Mouse (Mus musculus): ENCODE results near the gene Mal. TPM values are rescaled to one million over a fixed set of nuclear protein-coding genes. Genes with fewer than 3 reads are reported as not detected.

Gene Mal
- polyA plus RNA-seq (2015; fragmentation: Nextera tagmentation; extraction: Ambion mirVana), result 1.3 and 2.0 TPM in 2 replicates

DNA sequence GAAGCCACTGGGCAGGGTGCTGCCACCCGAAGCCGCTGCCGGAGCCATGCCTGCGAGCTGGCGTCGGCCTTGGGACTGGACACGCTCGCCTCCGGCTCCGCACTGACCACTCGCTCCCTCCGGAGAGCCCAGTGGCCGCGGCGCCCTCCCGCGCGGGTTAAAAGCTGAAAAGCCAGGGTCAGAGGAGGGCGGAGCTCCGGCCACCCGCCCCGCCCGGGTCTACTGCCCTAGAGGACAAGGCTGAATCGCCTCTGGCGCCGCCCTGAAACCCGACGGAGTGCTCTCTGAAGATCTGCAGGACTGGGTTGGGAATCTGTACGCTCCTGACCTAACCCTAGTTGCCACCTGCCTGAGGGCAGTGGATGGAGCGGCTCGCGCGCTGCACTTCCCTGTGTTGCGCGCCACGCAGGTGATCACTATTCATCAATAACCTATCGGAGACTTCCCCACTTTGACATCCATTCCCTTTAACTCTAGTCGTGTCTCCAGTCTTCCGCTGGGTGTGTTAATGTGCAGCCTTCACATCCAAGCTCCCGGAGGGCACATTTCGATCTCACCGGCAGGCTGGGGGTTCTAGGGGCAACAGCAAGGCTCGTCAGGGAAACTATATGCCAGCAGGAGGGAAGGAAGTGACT lies at the start of gene Mal:
Gene Mal (minus strand): TSS at position 610 of the 635 bp plus-strand sequence.
- no peak within 1 kb of the TSS for H3K27ac ChIP-seq (ENCODE audit: low read length)
- no peaks in the 10 kb centered on the region for H3K9me3 ChIP-seq (replicated peaks; ENCODE audit: control insufficient read depth, low read length, poor library complexity, severe bottlenecking)
- peak within 1 kb of the TSS; percentile 48 for H3K4me3 ChIP-seq (ENCODE audit: low read depth, low read length)
- ATAC-seq, result no peak
- peaks cover 8% of the 10 kb centered on the region for H3K4me1 ChIP-seq (ENCODE audit: control insufficient read depth, insufficient read depth, low read length)
- WGBS, result under 1% methylated on average over 40 of the region's 43 CpGs
- peaks cover 42% of the 10 kb centered on the region for H3K27me3 ChIP-seq (ENCODE audit: control insufficient read depth, insufficient read depth, low read depth, low read length)
- peak within 1 kb of the TSS; percentile 93 for H3K4me2 ChIP-seq (ENCODE audit: low read length)
- H3K9ac ChIP-seq (ENCODE audit: low read depth, low read length), result peak within 1 kb of the TSS; percentile 65
- no peaks in the 10 kb centered on the region for H3K36me3 ChIP-seq (ENCODE audit: control insufficient read depth, insufficient read depth, low read length)

DNA sequence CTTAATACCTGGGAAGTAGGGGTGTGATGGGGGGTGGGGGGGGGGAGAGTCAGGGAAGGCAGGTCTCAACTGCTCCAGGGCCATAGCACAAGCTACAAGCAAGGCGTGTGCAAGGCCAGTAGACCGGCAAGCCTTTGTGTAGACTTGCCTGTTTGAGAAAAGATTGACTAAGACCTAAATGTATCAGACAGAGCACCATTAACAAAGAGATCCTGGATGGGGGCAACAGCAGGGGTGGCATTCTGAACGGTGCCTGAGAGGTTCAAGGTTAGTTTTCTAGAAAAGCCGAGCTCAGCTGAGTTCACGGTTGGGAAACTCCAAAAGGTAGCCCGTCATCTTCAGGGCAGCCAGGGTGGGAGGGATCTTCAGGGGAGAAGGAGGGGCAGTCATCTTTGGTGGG lies 48.8 kb upstream of the Mal start:
- H3K27me3 ChIP-seq (ENCODE audit: control insufficient read depth, insufficient read depth, low read depth, low read length), result no peaks in the 10 kb centered on the region
- WGBS, result 64% methylated on average over 6 of the region's 6 CpGs

DNA sequence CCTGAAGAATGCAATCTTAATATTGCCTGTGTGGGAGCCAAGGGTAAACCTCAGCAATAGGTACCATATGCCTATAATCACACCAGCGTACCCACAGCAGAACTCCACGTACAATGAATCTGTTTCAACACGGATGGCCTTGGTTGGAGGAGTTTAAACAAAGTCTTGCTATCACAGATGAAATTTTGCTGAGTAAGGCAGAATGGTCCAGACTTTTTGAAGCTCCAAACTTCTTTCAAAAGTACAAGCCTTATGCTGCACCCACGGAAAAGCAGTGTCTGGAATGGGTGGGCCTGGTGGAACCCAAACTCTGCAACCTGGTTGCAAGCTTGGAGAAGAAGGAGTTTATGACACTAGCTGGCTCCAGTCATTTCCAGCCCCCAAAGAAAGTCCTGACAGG lies 32.7 kb upstream of the Mal start:
- no peak for ATAC-seq
- WGBS, result 84% methylated on average over 4 of the region's 4 CpGs

More for the DNA sequence above, 48.8 kb upstream of the Mal start:
- Histone ChIP-seq H3K9ac (ENCODE audit: low read depth, low read length) (no peak overlapping the region), H3K27ac (ENCODE audit: low read length) (no peak overlapping the region), H3K4me2 (ENCODE audit: low read length) (no peak overlapping the region), H3K4me1 (ENCODE audit: control insufficient read depth, insufficient read depth, low read length) (no peaks in the 10 kb centered on the region), H3K9me3 (replicated peaks; ENCODE audit: control insufficient read depth, low read length, poor library complexity, severe bottlenecking) (no peaks in the 10 kb centered on the region), H3K4me3 (ENCODE audit: low read depth, low read length) (no peak overlapping the region), H3K36me3 (ENCODE audit: control insufficient read depth, insufficient read depth, low read length) (no peaks in the 10 kb centered on the region)
- ATAC-seq, result no peak

DNA sequence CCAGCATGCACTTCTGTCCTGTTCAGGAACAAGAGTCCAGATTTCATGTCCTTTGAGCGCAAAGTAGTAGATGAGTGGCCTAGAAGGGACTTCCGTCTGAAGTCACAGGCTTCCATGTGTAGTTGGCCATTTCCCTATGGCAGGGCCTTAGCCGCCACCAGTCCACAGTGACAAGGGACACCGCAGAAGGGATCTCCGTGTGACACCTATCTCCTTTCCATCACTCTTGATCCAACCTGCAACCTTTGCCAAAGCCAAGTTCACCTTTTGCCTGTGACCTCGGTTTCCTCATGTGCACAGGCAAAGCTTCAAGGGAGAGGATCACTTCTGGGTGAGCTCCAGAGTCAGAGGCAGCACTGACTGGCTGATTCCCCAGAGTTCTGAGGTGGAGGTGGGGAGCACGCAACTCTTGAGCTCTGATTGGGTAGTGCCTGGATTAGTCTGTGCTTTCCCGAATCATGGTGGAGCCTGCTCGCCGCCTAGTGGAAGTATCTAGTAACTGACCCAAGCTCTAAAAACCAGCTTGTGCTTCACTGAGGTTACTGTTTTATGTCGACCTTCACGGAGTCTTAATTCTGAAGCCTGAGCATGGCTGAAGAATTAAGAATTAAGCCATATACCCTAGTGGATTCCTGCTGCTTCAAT lies 27.3 kb upstream of the Mal start:
- Histone ChIP-seq H3K9me3 (replicated peaks; ENCODE audit: control insufficient read depth, low read length, poor library complexity, severe bottlenecking) (no peaks in the 10 kb centered on the region), H3K27ac (ENCODE audit: low read length) (no peak overlapping the region), H3K9ac (ENCODE audit: low read depth, low read length) (no peak overlapping the region), H3K4me2 (ENCODE audit: low read length) (no peak overlapping the region), H3K4me1 (ENCODE audit: control insufficient read depth, insufficient read depth, low read length) (no peaks in the 10 kb centered on the region; the same call in 1 of the 2 replicates), H3K27me3 (ENCODE audit: control insufficient read depth, insufficient read depth, low read depth, low read length) (no peaks in the 10 kb centered on the region), H3K36me3 (ENCODE audit: control insufficient read depth, insufficient read depth, low read length) (no peaks in the 10 kb centered on the region), H3K4me3 (ENCODE audit: low read depth, low read length) (no peak overlapping the region)
- ATAC-seq, result peak; percentile 82
- WGBS, result 38% methylated on average over 12 of the region's 12 CpGs

More for the DNA sequence above, 32.7 kb upstream of the Mal start:
- H3K4me2 ChIP-seq (ENCODE audit: low read length), result no peak overlapping the region
- H3K9me3 ChIP-seq (replicated peaks; ENCODE audit: control insufficient read depth, low read length, poor library complexity, severe bottlenecking), result no peaks in the 10 kb centered on the region
- no peak overlapping the region for H3K9ac ChIP-seq (ENCODE audit: low read depth, low read length)
- H3K36me3 ChIP-seq (ENCODE audit: control insufficient read depth, insufficient read depth, low read length), result no peaks in the 10 kb centered on the region
- no peak overlapping the region for H3K27ac ChIP-seq (ENCODE audit: low read length)
- no peak overlapping the region for H3K4me3 ChIP-seq (ENCODE audit: low read depth, low read length)
- no peaks in the 10 kb centered on the region for H3K4me1 ChIP-seq (ENCODE audit: control insufficient read depth, insufficient read depth, low read length)
- H3K27me3 ChIP-seq (ENCODE audit: control insufficient read depth, insufficient read depth, low read depth, low read length), result no peaks in the 10 kb centered on the region

DNA sequence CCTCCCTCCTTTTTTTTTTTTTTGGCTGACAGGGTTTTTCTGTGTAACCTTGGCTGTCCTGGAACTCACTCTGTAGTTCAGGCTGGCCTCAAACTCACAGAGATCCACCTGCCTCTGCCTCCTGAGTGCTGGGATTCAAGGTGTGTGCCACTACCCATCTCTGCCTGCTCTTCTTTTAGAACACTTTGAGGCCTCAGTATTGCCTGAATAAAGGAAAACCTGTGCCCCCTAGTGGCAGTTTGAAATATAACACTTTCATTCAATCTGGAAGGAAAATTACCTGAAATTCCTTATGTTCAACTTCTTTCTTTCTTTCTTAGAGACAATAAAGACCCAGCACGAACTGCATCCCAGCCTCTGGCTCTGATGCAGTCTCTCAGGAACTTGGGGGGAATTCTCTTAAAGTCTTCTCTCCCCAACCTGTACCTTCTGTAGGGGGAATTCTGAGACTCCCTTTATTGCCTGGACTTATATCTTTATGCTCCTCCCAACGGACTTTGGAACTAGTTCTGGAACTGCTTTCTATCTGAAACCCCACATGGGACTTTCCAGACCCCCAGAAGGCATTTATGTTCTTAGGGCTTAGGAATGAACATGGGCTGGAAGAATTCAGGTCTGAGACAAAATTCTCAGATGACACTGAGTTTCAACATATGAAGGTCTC lies 11.5 kb upstream of the Mal start:
- Histone ChIP-seq H3K27me3 (ENCODE audit: control insufficient read depth, insufficient read depth, low read depth, low read length) (no peaks in the 10 kb centered on the region), H3K9ac (ENCODE audit: low read depth, low read length) (no peak overlapping the region), H3K9me3 (replicated peaks; ENCODE audit: control insufficient read depth, low read length, poor library complexity, severe bottlenecking) (no peaks in the 10 kb centered on the region), H3K4me3 (ENCODE audit: low read depth, low read length) (no peak overlapping the region), H3K4me1 (ENCODE audit: control insufficient read depth, insufficient read depth, low read length) (no peaks in the 10 kb centered on the region), H3K4me2 (ENCODE audit: low read length) (no peak overlapping the region), H3K27ac (ENCODE audit: low read length) (no peak overlapping the region), H3K36me3 (ENCODE audit: control insufficient read depth, insufficient read depth, low read length) (no peaks in the 10 kb centered on the region)
- no peak for ATAC-seq
- WGBS, result 36% methylated on average over 2 of the region's 2 CpGs

DNA sequence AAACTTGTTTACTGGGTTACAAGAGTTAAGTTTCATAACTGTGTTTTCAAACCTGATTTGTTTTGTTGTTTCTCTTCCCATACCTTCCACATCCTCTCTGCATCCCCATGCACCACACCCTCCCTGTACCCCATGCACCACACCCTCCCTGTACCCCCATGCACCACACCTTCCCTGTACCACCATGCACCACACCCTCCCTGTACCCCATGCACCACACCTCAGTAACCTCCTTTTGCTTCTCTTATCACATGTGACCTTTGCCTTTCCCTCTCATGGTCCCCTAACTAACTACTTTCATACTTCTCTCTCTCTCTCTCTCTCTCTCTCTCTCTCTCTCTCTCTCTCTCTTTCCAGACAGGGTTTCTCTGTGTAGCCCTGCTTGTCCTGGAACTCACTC lies 10.5 kb upstream of the Mal start:
- no peak overlapping the region for H3K4me2 ChIP-seq (ENCODE audit: low read length)
- H3K27ac ChIP-seq (ENCODE audit: low read length), result no peak overlapping the region
- no peak for ATAC-seq

DNA sequence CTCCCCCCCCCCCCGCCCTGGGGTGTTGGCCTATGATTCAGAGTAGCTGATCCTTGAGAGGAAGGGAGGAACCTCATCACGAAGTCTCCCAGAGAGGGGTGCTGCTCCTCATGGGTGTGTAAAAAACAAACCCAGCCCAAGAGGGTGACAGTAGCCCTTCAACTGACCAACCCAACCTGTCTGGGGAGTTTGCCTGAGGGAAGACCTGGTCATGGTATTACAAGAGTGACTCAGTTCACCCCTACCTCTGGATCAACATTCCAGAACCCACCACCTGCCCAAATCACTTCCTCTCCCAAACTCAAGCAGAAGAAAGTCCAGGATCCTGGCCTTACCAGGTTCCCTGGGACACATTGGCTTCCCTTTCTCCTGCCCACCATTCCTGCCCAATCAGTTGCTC lies 6.2 kb upstream of the Mal start:
- ATAC-seq, result no peak
- Histone ChIP-seq H3K27ac (ENCODE audit: low read length) (no peak overlapping the region), H3K9me3 (replicated peaks; ENCODE audit: control insufficient read depth, low read length, poor library complexity, severe bottlenecking) (no peaks in the 10 kb centered on the region), H3K36me3 (ENCODE audit: control insufficient read depth, insufficient read depth, low read length) (no peaks in the 10 kb centered on the region), H3K4me2 (ENCODE audit: low read length) (no peak overlapping the region), H3K27me3 (ENCODE audit: control insufficient read depth, insufficient read depth, low read depth, low read length) (peaks cover 2% of the 10 kb centered on the region), H3K4me1 (ENCODE audit: control insufficient read depth, insufficient read depth, low read length) (no peaks in the 10 kb centered on the region), H3K9ac (ENCODE audit: low read depth, low read length) (no peak overlapping the region), H3K4me3 (ENCODE audit: low read depth, low read length) (no peak overlapping the region)
- WGBS, result 71% methylated on average over 1 of the region's 2 CpGs

More for the DNA sequence above, 10.5 kb upstream of the Mal start:
- no peaks in the 10 kb centered on the region for H3K27me3 ChIP-seq (ENCODE audit: control insufficient read depth, insufficient read depth, low read depth, low read length)
- no peaks in the 10 kb centered on the region for H3K36me3 ChIP-seq (ENCODE audit: control insufficient read depth, insufficient read depth, low read length)
- no peaks in the 10 kb centered on the region for H3K4me1 ChIP-seq (ENCODE audit: control insufficient read depth, insufficient read depth, low read length)
- H3K9ac ChIP-seq (ENCODE audit: low read depth, low read length), result no peak overlapping the region
- no peak overlapping the region for H3K4me3 ChIP-seq (ENCODE audit: low read depth, low read length)
- H3K9me3 ChIP-seq (replicated peaks; ENCODE audit: control insufficient read depth, low read length, poor library complexity, severe bottlenecking), result no peaks in the 10 kb centered on the region

DNA sequence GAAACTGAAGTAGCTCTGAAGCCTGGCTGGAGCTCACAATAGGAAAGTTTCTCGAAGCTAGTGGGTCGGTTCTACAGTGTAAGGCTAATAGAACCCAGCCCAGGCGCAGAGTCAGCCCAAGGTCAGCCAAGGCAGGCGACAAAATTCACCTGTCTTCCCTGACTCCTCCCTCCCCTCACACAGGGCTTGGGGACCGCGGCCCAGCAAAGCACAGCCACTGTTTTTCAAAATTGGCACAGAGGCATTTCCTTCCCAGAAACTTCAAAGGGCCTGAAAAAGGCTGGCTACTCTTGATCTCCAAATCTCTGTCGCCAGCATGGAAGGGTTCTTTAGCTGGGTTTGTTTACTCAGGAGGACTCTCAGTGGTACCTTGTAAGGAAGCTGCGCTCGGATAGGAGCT lies 1.1 kb downstream of the Mal start:
- Histone ChIP-seq H3K9ac (ENCODE audit: low read depth, low read length) (no peak overlapping the region), H3K27me3 (ENCODE audit: control insufficient read depth, insufficient read depth, low read depth, low read length) (peaks cover 42% of the 10 kb centered on the region), H3K4me2 (ENCODE audit: low read length) (peak overlapping the region; percentile 93), H3K36me3 (ENCODE audit: control insufficient read depth, insufficient read depth, low read length) (no peaks in the 10 kb centered on the region), H3K4me3 (ENCODE audit: low read depth, low read length) (no peak overlapping the region; the same call in 1 of the 2 replicates), H3K4me1 (ENCODE audit: control insufficient read depth, insufficient read depth, low read length) (peaks cover 8% of the 10 kb centered on the region), H3K9me3 (replicated peaks; ENCODE audit: control insufficient read depth, low read length, poor library complexity, severe bottlenecking) (no peaks in the 10 kb centered on the region), H3K27ac (ENCODE audit: low read length) (no peak overlapping the region)
- ATAC-seq, result no peak
- WGBS, result 7% methylated on average over 9 of the region's 9 CpGs

DNA sequence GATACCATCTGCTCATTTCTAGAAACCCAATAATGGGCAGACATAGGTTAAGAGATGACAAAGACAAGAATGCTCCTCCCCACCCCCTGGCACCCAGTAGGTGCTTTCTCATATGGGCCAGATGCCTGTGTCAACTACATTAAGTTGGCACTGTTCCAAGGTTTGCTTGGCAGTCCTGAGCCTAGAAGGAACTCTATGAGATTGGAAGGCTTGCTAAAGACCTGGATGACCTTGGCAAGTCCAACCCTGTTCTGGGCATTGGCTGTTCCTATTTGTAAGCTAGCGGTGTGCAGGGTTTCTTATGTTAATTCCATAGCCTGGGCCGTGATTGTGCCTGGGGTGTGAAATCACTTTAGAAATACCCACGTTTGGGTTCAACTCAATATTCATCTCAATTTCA lies 1.7 kb downstream of the Mal start:
- no peak overlapping the region for H3K27ac ChIP-seq (ENCODE audit: low read length)
- ATAC-seq, result no peak
- H3K36me3 ChIP-seq (ENCODE audit: control insufficient read depth, insufficient read depth, low read length), result no peaks in the 10 kb centered on the region
- H3K4me1 ChIP-seq (ENCODE audit: control insufficient read depth, insufficient read depth, low read length), result peaks cover 8% of the 10 kb centered on the region
- WGBS, result 38% methylated on average over 3 of the region's 3 CpGs
- H3K9ac ChIP-seq (ENCODE audit: low read depth, low read length), result no peak overlapping the region
- no peak overlapping the region for H3K4me2 ChIP-seq (ENCODE audit: low read length)
- H3K4me3 ChIP-seq (ENCODE audit: low read depth, low read length), result no peak overlapping the region
- H3K9me3 ChIP-seq (replicated peaks; ENCODE audit: control insufficient read depth, low read length, poor library complexity, severe bottlenecking), result no peaks in the 10 kb centered on the region
- H3K27me3 ChIP-seq (ENCODE audit: control insufficient read depth, insufficient read depth, low read depth, low read length), result peaks cover 42% of the 10 kb centered on the region
